Mouse (Mus musculus) stomach, postnatal 0 days (tissue): ENCODE data around the gene Ltc4s.

Experiments
- CTCF ChIP-seq: IDR thresholded peaks from 2 replicates; pipeline ENCODE4 v1.5.1; 2016; ENCODE audit warnings: antibody characterized with exemption, low read depth, mild to moderate bottlenecking, moderate library complexity
- EP300 ChIP-seq: optimal IDR thresholded peaks from 2 replicates; pipeline ENCODE3; 2016; ENCODE audit warnings: antibody characterized with exemption

GRCm38 (mm10) chr11:50201590-50201989 lies 36.8 kb downstream of the Ltc4s start:
- TF ChIP-seq CTCF (no peak), EP300 (no peak)
